Mouse (Mus musculus) v-Abl transformed pro-B cells (cell line): ENCODE measurements around the gene Map2.

Source experiments
- in situ Hi-C, 2 experiments: fragments of 400-800 bp; cut with MboI; formaldehyde crosslinking; loops; one replicate each; pipeline ENCODE4 v1.15.1; 2025; ENCODE audit not compliant: unreplicated experiment in 2 of 2

Gene Map2

GRCm38 (mm10) chr1:66365600-66365999 lies 190.5 kb downstream of the Map2 start:
- in situ Hi-C loops: no loop called here

GRCm38 (mm10) chr1:66369486-66369885 lies 194.4 kb downstream of the Map2 start:
- in situ Hi-C loops: no loop called here

- in situ Hi-C loops: no loop called here
These were observed 196.3 kb downstream of the Map2 start for GRCm38 (mm10) chr1:66371371-66371770.

GRCm38 (mm10) chr1:66386321-66386720 lies 211.2 kb downstream of the Map2 start:
- in situ Hi-C loops: no loop called here

- in situ Hi-C loops: no loop called here
These were observed 211.8 kb downstream of the Map2 start for GRCm38 (mm10) chr1:66386751-66387452.

- in situ Hi-C loops: no loop called here
These were observed 213.5 kb downstream of the Map2 start for GRCm38 (mm10) chr1:66388561-66388960.

- in situ Hi-C loops: no loop called here
These were observed 220.0 kb downstream of the Map2 start for GRCm38 (mm10) chr1:66394944-66395637.

- in situ Hi-C loops: no loop called here
These were observed 220.8 kb downstream of the Map2 start for GRCm38 (mm10) chr1:66395826-66396225.

GRCm38 (mm10) chr1:66401902-66402301 lies 226.8 kb downstream of the Map2 start:
- in situ Hi-C loops: no loop called here

- in situ Hi-C loops: no loop called here
These were observed 232.3 kb downstream of the Map2 start for GRCm38 (mm10) chr1:66407270-66407967.

GRCm38 (mm10) chr1:66418360-66418759 lies 243.3 kb downstream of the Map2 start:
- in situ Hi-C loops: no loop called here

GRCm38 (mm10) chr1:66426073-66426472 lies 251.0 kb downstream of the Map2 start:
- in situ Hi-C loops: no loop called here

- in situ Hi-C loops: no loop called here
These were observed 255.9 kb downstream of the Map2 start for GRCm38 (mm10) chr1:66430962-66431361.

GRCm38 (mm10) chr1:66431472-66431871 lies 256.4 kb downstream of the Map2 start:
- in situ Hi-C loops: no loop called here

- in situ Hi-C loops: no loop called here
These were observed 263.0 kb downstream of the Map2 start for GRCm38 (mm10) chr1:66438069-66438468.

- in situ Hi-C loops: no loop called here
These were observed 267.8 kb downstream of the Map2 start for GRCm38 (mm10) chr1:66442922-66443321.

- in situ Hi-C loops: no loop called here
These were observed 274.4 kb downstream of the Map2 start for GRCm38 (mm10) chr1:66449471-66449870.

GRCm38 (mm10) chr1:66456580-66456979 lies 281.5 kb downstream of the Map2 start:
- in situ Hi-C loops: no loop called here

- in situ Hi-C loops: no loop called here
These were observed 282.7 kb downstream of the Map2 start for GRCm38 (mm10) chr1:66457747-66458146.

GRCm38 (mm10) chr1:66459394-66459793 lies 284.3 kb downstream of the Map2 start:
- in situ Hi-C loops: no loop called here

- in situ Hi-C loops: no loop called here
These were observed 285.8 kb downstream of the Map2 start for GRCm38 (mm10) chr1:66460850-66461249.
